Mouse (Mus musculus) regulatory T cell (primary cell): ENCODE measurements around the gene Olfr1443.
"Not testable (repeated sequence)": the region's sequence is repeated elsewhere in the genome, so short reads cannot be mapped to it uniquely, and the experiment has no call there.

Experiments used
- in situ Hi-C: fragments of 300-600 bp; cut with MboI, MseI; formaldehyde crosslinking; loops from one replicate; pipeline ENCODE4 v1.15.1; 2025; ENCODE audit warnings: high pct_unique_total_duplicates

Gene Olfr1443

DNA sequence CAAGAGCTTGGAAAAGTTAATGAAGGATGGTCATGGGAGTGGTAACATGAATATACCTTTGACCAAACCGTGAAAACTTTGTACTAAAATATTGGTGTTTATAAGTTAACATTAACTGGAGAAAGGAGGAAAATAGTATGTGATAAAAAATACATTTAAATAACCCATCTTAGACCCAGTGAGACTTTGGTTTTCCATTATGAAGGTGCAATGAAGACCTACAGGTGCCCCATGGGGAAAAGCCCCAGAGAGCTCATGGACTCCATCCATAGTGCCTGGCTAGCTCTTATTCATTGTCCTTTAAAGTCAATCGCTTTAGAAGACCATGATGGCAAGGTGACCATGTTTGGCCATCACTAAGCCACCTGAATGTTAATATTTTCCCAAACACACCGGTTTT, at the start of gene Olfr1443:
Gene Olfr1443, plus strand, starts transcription at position 301 of the 400 bp plus-strand sequence.
- in situ Hi-C loops, result no loop called here

DNA sequence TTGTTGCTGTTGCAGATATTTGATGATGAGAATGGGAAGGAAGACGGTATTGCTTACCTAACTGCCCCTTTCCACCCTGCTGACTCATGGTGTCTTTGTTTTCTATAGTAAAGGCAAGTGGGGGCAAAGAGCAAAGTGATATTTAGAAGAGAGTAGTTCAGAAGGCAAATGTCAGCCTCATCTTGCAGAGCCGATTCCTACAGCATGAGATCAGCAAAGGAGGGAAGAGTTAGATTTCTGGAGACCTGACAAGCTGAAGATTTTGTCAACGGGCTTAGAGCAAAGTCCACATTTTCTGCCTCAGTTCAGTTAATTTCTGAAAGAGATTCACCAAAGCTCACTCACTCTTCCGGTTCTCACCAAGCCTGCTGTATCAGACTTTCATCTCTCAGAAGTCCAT, 44.7 kb upstream of the Olfr1443 start, which contains the start of gene Glyat:
Gene Glyat, plus strand, starts transcription at position 133 of the 400 bp plus-strand sequence.
- in situ Hi-C loops, result no loop called here

DNA sequence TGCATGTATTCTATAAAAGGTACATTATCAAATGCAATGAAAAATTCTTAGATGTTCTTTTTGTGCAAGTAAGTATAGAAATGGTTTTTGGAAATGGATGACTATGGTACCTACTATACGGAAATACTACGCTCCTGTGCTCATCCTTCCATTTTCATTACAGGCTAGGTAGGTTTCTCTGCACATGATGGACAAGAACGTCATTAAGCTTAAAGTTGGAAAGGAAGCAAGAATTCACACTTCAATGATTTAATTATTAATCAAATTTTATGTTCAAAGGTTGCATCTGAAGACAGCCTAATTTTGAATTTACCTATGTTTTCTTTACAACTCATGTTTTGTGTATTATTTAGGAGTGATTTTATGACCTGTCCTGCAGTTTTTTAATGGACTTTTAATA, 43.7 kb upstream of the Olfr1443 start:
- in situ Hi-C loops, result no loop called here

DNA sequence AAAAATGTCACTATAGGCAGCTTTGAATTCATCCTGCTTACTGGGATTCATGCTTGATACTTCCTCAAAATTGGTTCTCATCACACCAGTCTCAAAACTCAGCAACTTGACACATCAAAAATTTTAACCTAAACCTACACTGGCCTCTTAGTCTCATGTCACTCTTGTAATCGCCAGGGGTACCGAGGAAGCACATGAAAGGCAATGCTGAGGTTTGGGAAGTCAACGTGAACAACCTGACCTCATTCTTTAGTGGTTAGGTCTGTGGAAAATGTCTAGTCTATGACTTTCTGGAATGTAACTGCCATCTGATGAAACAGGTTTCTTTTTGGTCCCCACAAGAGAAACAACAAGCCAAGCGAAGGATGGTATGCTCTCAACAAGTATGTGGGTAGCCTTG, 42.9 kb upstream of the Olfr1443 start:
- in situ Hi-C loops, result no loop called here

DNA sequence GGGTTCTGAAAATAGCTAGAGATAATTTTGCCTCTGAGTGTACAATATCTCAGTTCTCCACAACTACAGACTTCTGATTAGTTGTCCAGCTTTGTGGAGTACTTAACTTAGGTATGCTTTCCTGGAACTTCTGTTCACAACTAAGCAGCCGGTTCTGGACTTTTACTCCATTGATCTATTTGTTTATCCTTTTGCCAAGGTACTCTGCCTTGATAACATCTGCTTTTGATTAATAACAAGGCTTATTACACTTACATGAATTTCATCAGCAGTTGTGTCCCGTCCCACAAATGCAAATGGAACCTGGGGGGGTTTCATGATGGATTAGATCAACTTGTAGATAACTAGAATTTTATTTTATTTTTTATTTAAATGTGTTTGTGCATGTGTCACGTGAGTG, 41.0 kb upstream of the Olfr1443 start:
- in situ Hi-C loops, result no loop called here

DNA sequence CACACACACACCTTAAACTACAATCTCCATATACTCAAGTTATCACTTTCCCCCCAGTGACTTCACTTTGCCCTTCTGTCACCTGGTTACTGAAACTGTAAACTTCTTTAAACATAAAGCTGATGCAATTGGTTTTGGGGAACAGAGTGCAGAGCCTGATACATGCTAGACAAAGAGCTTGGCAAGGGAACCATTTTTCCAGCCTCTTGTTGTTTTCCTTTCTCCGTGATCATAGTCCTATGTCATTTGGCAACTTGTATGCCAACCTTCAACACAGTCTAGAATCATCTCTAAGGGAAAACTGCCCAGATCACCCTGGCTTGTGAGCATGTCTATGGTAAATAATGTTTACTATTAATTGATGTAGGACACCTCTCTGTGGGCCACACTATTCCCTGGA, 39.9 kb upstream of the Olfr1443 start:
- in situ Hi-C loops, result no loop called here

DNA sequence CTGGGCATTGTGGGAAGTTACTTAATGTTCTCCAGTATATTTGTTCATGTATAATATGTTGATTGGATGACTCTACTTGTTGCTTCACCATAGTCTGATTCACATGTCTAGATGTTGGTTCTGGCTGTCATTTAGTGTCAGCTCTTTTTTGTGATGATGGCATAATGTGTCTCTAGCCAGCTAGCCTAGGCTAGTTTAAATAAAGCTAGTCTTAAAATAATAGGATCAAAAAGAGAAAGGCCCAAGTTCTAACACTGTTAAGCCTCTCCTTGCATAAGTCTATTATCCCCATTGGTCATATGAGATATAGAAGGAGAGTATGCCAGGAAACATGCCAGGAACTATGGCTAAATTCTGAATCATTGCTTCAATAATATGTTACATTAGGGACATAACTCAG, 28.4 kb upstream of the Olfr1443 start:
- in situ Hi-C loops, result no loop called here

DNA sequence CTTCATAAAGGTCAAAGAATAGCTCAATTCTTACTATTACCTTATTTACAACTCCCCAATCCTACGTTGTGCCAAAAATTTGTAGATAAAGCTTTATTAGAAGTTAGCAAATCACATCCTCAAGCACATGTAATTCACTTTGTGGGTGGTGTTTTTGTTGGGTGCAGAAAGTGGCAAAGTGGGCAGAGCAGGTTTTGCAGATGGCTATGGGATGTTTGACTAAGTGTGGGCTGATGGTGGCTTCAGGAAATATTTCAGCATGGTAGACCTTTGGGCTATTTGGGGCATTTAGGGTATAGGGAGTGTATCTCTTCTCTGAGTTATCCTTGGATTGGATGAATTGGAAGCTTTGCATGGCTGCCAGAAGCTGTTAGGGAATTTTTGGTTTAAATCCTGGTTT, 11.8 kb upstream of the Olfr1443 start:
- in situ Hi-C loops, result no loop called here

DNA sequence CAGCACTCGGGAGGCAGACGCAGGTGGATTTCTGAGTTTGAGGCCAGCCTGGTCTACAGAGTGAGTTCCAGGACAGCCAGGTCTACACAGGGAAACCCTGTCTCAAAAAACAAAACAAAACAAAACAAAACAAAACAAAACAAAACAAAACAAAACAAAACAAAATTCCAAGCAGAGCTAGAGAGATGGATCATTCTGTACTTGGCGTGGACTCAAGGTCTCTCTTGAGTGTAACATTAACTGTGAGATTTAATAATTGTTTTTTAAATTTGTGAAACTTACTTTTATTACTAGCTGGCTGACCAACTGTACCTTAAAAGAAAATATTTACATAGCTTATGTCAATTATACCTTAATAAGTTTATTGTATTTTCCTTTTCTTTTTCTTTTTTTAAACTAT, 9.3 kb upstream of the Olfr1443 start:
- in situ Hi-C loops, result not testable (repeated sequence)

DNA sequence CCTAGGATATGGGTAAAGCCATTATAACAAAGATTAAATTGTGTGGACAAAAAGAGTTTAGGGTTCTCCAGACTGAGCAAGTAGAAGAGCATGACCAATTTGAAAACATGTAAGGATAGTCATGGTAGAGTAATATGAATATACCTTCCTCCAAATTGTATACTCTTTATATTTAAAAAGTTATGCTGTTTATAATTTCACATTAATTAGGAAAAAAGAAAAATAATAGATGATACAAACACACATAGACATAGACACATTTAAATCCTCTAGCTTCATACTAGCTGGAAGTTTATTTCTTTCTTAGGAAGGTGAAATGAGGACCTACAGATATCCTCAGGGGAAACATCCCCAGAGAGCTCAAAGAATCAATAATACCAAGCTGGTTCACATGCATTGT, 7.8 kb upstream of the Olfr1443 start, which contains the start of gene Olfr1442:
Gene Olfr1442, plus strand, starts transcription at position 301 of the 400 bp plus-strand sequence.
- in situ Hi-C loops, result no loop called here

DNA sequence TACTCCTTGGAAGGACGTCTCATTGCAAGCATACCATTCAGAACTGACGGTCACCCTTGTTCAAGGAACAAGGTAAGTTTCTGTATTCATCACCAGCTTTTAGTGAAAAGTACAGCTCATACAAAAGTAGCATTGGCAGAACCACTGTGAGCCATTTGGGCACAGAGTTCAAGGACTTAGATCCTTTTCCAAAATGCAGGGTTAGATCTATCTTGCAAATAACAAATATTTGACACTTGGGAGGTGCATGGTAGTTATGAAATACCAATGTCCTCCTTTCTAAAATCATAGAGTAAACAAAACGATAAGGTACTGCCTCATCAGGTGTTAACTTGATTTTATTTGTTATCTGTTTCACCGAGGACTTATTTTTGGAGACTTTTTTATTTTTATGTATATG, 6.9 kb upstream of the Olfr1443 start:
- in situ Hi-C loops, result no loop called here

DNA sequence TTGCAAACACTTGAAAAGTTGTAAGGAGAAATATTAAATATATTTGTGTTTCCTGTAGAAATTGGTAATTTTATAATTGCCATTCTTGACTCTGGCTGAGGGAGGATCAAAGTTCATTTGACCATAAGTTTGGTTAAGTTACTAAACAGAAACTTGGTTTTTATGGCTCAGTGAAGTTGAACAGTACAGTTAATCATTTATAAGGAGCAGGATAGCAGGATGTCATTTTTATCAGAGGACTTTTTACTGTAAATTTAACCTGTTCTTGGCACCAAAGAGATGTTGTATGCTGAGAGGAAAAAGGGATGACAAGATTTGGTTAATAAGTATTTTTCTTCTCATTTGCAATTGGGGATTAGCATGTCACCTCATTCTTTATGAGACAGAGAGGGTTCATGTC, 6.7 kb downstream of the Olfr1443 start:
- in situ Hi-C loops, result no loop called here

DNA sequence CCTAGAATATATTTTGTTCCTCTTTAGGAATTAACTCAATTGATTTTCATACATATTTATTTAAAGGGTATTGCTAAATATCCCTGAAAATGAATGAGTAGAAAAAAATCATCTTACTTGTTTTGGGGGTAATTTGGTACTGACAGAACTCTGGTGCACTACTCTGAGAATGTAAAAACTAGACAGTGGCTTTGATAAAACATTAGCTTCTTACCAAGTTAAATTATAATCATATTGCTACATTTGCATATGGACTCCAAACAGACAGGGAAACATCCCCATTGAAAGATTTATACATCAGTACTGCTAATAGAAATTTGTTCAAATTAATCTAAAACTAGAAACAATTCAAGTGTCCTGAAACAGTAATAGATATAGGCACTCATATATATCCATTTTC, 7.3 kb downstream of the Olfr1443 start:
- in situ Hi-C loops, result no loop called here

DNA sequence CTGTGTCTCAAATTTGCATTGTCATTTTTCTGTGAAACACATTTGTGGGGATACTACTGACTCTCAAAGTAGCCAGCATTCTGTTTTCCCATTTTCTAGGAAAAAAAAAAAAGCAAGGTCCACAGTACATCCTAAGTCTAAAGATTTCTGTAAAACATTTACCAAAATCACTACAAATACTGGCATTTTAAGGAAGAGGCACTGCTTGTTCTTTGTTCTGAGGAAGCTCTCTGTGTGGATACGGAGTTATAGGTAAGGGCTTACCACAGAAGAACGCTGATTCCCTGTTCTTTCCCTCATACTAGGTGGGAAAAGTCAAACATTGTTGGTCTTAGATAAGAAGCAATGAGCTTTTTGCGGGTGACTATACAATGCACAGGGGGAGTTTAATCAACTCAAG, 17.7 kb downstream of the Olfr1443 start, which contains the start of gene Keg1:
Gene Keg1, plus strand, starts transcription at position 197 of the 400 bp plus-strand sequence.
- in situ Hi-C loops, result no loop called here

DNA sequence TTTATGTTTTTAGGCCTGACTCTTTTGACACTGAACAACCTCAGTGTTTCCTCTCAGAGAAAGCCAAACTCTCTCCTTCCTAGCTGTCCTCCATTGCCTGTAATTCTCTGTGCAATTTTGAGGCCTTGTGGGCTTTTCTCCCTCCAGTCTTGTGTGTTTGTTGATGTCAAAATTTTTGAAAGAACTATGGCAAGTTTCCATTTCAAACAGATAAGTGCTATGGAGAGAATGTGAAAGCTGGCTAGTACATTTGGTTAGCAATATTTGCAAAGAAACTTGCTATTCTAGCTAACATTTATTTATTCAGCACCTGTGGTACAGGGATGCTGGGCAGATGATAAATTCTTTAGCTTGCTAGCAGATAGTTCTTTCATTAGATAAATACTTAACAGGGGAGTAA, 18.3 kb downstream of the Olfr1443 start:
- in situ Hi-C loops, result no loop called here

DNA sequence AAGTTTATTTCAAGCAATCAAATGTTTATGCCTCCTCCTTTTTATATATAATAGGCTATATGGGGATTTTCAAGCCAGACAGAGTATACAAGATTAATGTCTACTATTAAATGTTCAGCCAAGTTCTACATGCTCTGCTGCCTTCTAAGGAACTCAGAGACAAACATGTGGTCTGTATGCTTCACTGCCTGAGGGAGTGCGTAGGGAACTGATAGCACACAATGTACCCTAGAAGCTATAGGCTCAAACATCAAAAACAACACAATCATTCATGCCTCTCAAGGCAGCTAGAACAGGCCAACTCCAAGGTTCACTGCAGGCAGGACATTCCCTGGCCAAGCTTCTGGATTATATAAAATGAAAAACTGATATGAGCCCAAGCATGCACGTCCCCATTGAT, 30.5 kb downstream of the Olfr1443 start:
- in situ Hi-C loops, result no loop called here

DNA sequence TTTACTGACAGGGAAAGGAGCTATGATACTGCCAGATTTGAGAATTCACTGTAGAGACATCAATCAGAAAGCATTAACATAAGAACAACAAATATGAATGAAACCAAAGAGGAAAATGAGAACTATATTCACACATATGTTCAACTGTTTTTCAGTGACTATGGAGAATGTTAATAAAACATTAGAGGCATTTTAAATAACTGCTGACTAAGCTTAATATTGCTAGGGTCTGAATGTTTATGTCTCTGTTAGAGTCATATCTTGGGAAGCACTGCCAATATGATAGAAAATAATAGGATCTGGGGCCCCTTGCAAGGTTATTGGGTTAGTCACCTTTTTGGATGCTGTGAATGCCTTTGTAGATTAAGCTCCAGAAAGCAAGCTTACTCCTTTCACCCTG, 31.1 kb downstream of the Olfr1443 start:
- in situ Hi-C loops, result no loop called here

DNA sequence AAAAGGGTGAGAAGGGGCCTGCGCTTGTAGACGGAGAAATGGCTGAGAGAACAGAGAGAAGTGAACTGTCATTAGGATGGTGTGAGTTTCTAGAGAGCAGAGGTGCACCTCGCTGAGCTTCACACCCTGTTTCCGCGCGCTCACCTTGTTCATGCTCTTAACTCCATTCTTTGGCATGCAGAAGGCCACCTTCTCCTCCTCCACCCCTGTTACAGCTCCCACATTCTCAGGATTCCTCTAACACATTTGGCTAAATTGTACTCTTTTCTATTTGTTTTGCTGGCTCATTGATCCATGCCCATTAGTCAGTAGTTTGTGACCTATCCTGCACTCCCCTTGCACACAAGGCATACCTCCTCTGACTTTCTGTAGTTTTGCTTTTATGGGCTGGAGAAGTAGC, 41.3 kb downstream of the Olfr1443 start:
- in situ Hi-C loops, result no loop called here

DNA sequence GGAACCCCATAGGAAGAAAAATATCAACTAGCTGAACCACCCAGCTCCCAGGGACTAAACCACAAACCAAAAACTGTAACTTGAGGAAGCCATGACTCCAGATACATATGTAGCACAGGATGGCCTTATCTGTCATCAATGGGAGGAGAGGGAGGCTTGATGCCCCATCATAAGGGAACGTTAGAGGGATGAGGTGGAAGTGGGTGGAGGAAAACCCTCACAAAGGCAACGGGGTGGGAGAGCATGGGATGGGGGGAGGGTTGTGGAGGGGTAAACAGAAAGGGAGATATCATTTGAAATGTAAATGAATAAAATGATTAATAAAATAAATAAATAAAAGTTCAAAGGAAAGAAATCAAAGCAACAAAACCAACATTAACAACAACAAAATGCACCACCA, 42.6 kb downstream of the Olfr1443 start:
- in situ Hi-C loops, result no loop called here

DNA sequence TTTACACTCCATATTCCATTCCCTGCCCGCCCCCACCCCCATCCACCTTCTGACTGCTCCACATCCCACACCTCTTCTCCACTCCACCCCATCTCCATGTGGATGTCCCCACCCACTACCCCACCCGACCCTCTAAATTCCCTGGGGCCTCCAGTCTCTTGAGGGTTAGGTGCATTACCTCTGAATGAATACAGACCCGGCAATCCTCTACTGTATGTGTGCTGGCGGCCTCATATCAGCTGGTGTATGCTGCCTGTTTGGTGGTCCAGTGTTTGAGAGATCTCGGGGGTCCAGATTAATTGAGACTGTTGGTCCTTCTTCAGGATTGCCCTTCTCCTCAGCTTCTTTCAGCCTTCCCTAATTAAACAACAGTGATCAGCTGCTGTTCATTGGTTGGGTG, 43.0 kb downstream of the Olfr1443 start:
- in situ Hi-C loops, result not testable (repeated sequence)

DNA sequence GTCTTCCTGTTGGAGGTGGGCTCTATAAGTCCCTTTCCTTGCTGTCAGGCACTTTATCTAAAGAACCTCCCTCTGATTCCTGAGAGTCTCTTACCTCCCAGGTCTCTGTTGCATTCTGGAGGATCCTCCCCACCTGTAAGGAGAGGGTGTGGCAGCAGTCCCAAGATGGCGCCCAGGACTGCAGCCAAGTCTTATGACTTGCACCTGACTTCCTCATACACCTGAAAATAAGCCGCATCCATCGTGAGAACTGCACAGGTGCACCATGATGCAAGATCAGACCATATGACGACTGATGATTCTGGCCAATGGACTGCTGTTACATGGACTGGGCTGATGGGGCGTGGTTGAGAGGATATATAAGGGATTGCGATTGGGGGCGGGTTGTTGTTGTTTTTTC, 43.7 kb downstream of the Olfr1443 start:
- in situ Hi-C loops, result not testable (repeated sequence)

DNA sequence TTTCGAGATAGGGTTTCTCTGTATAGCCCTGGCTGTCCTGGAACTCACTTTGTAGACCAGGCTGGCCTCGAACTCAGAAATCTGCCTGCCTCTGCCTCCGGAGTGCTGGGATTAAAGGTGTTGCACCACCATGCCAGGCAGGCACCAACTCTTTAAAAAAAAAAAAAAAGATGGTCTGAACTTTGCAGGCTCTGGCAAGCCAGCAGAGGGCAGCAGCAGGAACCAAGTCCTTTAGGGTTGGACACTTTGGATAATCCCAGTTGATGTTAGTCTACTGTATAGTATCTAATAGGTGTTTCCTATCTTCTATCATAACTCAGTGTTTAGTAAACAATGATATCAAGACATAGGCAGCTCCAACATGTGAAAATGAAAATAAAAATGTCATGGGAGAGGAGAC, 44.4 kb downstream of the Olfr1443 start:
- in situ Hi-C loops, result no loop called here

DNA sequence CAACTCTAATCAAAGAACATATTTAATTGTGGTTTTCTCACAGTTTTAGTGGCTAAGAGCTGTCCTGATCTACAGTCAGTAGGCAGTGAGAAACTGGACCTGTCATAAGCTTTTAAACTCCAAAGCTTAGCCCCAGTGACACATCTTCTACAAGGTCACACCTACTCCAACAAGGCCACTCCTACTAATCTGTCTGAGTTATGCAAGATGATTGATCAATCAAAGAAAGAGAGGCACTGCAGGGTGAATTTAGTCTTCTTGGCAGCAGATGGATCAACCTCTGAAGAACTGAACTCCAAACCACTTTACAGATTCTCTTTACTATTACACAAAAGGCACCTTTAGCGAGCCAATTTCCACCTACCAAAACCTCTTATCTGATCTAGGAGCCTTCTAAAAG, 47.9 kb downstream of the Olfr1443 start:
- in situ Hi-C loops, result no loop called here

DNA sequence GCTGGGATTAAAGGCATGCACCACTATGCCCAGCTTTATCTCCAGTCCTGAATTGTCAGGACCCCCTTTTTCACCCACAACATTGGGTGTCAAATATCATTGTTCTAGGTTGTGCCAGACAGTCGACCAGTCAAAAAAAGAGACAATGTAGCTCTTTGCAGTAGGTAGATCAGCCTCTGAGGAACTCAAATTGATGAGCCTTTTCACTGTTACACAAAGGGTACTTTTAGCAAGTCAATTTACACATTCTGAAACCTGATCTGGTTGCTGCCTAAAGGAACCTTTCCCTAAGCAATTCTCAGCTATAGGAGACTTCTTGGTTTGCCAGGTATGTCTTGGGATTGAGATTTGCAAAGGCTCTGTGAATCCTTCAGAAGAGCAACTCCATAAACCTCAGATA, 53.1 kb downstream of the Olfr1443 start:
- in situ Hi-C loops, result no loop called here

DNA sequence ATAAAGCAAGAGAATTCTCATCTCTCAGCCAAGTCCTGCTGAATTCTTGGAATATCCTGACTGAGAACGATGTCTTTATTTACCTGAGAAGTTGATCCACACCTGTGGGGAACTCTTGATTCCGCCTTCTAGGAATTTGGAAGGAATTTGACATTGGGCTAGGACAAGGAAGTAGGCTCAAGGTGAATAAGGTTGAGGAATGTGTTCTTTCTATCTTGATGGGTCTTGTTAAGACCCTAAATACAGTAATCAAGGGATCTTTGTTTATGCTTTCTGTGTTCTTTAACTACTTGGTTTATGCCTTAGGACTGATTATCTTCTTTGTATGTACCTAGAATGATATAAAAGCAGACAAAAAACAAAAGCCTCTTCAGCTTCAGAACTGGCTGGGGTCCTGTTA, 54.0 kb downstream of the Olfr1443 start:
- in situ Hi-C loops, result no loop called here
